Mouse (Mus musculus) left cerebral cortex, postnatal 25 days (tissue): ENCODE data around the gene Arhgef40. TPM values are rescaled to one million over a fixed set of nuclear protein-coding genes. Genes with fewer than 3 reads are reported as not detected.

Source experiments
- DNase-seq, 2 experiments: peaks; one replicate each; pipeline ENCODE4 v3.0.0; 2022; ENCODE audit warnings: low spot score in 2 of 2, mixed read lengths in 1 of 2
- intact Hi-C: fragments of 180-260 bp; cut with DNase I; formaldehyde crosslinking; loops from one replicate; pipeline ENCODE4 v1.15.1; 2025
- total RNA-seq, 2 experiments: library from RNA; stranded (reverse); gene quantifications; 2 replicates each; pipeline ENCODE4 v1.2.3; 2021

Arhgef40 gene
- total RNA-seq, result 10 to 100 TPM; 26.3 to 28.5 TPM

DNA sequence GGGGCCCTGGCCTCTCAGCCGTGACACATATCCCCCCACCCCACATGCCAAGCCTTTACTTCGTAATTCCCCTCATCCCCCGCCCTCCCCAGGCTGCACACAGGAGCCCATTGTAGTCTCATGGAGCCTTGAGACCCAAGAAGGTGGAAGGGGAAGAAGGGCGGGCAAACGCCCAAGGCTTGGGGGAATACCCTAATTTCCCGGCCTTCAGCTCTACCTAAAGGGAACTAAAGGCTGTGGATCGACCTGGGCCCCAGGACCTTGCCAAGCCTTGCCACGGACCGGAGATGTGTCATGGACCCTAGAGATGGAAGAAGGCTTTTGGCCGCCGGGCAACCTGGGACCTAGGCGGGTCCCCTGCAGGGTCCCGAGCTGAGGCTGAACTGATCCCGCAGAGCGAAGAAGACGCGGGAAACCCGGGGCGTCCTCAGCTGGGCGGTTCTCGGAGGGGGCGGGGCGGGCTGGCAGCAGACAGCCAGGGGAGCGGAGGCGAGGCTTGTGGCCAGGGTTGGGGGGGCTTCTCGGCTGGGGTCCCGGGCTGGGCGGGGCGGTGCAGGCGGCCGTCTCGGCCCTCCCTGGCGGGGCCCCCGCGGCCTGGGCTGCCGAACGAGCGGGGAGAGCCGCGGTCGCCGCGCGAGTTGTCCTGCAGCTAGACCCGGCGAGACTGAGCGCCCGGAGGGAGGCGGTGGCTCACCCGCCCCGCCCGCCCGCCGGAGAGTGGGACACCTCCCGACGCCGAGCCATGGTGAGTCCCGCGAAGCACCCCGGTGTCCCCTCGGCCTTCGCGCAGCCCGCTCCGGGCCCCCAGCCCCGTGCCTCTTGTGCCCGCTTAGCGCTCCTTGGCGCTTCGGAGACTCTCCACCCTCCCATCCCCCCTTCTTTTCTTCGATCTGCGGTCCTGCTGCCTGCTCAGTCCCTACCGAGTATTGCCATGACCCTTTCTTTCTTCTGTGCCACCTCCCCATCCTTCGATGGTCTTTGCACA is at the start of gene Arhgef40:
TSS of gene Arhgef40 (plus strand) at position 473 of the 985 bp plus-strand sequence.
- DNase-seq, result peak; percentile 61 to 66
- intact Hi-C loops, result loop anchor here (2.0 kb wide), 2 partner anchors 24 to 70 kb away; partner anchors contain the start of gene Ndrg2

DNA sequence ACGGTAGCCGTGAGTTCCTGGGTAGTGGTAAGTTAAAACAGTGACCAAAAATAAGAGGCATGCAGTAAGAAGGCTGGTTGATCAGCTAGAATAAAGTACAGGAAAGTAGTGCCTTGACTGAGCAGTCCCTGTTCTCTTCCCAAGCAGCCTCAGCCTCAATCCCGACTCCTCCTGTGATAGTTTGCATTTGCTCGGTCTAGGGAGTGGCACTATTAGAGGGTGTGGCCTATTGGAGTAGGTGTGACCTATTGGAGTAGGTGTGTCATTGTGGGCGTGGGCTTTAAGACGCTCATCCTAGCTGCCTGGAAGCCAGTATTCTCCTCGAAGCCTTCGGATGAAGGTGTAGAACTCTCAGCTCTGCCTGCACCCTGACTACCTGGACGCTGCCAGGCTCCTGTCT is 45.5 kb upstream of the Arhgef40 start:
- intact Hi-C loops, result no loop called here
- no peak for DNase-seq

DNA sequence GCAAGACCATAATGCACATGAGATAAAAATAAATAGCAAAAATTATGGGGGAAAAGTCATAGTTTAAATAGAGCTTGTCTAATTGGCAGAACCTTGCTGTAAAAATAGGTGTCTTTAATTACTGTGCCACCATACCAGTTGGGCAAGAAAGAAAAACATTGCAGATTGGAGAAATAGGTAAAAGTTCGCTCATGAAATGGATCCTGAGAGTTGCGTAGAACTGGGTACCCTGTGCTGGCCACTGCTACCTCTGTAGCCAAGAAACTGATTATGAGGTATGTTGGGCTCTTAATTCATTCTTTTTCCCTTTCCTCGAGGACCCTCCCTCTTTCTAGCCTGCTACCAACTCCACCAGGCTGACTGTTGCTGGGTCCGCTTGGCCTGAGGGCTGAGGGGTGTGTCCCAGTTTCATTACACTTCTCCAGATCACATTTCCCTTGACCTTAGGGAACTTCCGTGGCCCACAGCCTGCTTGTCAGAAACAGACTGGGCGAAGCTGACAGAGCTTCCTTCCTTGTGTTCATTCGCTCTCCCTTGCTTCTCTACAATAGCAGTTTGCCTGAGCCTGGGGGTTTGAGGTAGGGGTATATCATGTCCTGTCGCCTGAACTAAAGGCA is 43.5 kb upstream of the Arhgef40 start:
- DNase-seq, result no peak
- intact Hi-C loops, result no loop called here

DNA sequence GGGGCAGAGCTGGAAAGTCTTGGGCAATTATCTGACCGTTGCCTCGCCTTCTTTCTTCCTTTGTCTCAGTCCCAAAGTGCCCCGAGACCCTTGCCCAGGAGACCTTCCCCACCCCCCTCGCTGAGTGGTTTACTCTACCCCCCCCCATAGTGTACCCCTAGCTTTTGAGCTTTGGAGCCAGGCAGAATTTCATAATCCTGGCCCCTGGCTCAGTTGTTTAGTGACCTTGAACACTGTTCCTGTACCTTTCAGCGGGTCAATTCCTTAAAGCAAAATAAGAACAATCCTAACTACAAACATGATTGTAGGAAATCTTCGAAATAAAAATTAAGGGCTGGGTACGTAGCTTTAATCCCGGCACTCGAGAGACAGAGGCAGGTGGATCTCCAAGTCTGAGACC is 42.9 kb upstream of the Arhgef40 start:
- DNase-seq, result no peak
- intact Hi-C loops, result no loop called here

DNA sequence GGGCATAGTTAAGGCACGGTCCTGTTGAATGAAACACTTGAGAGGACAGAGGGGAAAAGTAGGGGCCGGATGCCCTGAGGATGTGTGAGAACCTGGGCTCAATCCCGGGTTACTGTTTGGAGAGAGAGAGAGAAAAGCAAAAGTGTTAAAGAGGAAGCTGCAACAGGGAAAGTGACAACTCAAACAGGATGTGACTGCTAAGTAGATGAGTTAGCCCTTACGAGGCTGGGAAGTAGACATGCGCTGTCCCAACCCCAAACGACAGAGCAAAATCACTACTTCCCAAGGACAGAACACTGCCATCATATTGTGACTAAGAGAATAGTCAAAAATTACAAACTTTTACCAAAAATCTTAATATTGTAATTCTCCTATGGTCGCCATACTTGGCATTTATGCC is 42.3 kb upstream of the Arhgef40 start:
- no peak for DNase-seq
- intact Hi-C loops, result no loop called here

DNA sequence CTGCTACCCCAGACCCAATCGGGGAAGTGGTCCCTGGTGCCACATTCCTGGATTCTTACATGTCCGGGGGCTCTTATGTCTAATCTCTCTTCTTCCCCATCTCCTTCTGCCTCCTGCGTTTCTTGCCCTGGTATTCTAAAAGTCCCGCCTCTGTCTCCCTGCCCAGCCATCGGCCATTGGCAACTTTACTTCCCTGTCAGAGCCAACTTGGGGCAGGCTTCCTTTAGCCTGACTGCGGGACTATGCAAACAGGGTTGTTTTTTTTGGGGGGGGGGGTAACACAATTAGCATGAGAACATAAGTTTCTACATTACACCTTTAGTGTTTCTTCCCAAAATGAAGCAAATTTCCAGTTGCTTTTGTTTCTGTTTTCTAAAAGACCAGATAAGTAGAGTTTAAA is 41.2 kb upstream of the Arhgef40 start:
- DNase-seq, result no peak
- intact Hi-C loops, result no loop called here

DNA sequence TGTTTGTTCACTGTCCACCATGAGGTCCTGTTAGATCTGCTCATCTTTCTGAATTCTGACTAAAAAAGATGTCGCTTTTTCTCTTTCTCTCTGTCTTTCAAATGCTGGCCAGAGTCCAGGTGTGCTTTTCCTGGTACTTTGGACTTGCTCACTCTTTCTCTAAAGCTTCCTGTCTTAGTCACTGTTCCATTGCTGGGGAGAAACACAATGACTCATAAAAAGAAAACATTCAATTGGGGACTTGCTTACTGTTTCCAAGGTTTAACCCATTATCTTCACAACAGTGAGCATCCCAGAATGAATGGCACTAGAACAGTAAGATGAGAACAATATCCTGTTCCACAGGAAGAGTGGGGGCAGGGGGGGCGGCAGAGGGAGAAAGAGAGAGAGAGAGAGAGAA is 24.2 kb upstream of the Arhgef40 start:
- no peak for DNase-seq
- intact Hi-C loops, result no loop called here

DNA sequence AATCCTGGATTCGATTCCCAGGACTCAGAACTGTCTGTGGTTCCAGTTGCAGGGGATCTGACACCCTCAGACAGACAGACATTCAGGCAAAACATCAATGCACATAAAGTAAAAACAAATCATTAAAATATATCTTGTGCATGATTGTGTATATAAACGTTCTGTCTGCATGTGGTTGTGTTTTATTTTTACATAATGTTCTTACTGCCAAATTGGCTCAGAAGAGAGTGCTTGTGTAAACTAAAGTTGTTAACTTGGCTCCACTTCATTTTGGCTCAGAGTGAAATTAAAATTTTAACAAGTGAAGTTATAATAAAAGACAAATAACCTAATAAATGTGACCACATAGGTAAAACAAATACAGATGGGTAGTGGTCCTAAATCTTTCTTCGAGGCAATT is 17.1 kb upstream of the Arhgef40 start:
- no peak for DNase-seq
- intact Hi-C loops, result no loop called here

DNA sequence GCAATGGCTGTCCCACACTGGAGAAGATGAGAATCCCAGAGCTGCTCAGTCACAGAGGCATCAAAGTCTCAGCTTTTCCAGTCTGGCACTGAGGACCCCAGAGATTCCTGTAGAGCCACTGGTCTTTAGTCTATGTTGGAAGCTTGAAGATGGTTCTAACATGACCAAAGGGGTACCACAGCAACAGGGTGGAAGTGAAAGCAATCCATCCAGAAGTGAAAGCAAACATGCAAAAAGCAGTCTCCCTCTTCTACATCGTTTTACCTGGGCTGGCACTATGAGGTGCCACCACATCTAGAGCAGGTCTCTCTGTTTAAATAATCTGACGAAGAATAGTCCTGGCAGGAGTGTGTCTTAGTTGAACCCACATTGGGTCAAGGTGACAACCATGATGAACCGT is 5.3 kb upstream of the Arhgef40 start:
- no peak for DNase-seq
- intact Hi-C loops, result no loop called here

DNA sequence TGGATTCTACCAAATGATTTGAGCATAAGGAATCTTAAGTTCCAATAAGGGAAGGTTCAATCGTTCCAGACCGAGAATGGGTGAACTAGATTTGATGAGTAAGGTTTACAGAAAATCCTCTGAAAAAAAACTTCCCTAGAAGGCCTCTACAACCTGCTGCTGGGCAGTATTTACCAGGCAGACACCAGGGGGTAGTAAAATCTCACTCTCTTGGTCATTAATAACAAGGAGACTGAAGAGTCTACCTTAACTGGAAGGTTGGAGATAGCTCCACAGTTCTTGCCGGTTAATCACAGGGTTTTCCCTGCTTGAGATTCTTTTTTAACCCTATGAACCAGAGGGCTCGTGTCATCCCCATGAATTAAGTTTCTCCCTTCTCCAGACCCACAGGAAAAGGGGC is 1.3 kb upstream of the Arhgef40 start:
- intact Hi-C loops, result no loop called here
- DNase-seq, result no peak

DNA sequence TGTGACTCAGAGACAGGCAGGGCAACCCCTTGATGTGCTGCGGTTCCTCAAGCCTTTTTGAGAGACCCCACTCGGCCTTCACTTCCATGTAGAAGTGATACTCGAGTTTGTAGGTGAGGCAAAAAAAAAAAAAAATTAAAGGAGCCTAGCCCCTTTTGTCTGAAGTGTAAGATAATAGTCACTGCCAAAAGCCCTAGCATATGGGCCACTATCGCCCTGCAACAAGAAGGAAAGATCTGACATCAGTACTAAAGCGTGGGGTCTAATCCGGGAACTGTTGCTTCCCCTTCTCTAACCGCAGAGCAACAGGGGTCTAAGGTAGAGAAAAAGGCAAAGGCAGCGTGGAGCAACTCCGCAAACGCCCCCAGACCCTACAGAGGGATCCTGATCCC is 668 bp upstream of the Arhgef40 start:
- intact Hi-C loops, result loop anchor here (2.0 kb wide), 2 partner anchors 25 to 69 kb away; partner anchors contain the start of gene Ndrg2
- DNase-seq, result no peak

DNA sequence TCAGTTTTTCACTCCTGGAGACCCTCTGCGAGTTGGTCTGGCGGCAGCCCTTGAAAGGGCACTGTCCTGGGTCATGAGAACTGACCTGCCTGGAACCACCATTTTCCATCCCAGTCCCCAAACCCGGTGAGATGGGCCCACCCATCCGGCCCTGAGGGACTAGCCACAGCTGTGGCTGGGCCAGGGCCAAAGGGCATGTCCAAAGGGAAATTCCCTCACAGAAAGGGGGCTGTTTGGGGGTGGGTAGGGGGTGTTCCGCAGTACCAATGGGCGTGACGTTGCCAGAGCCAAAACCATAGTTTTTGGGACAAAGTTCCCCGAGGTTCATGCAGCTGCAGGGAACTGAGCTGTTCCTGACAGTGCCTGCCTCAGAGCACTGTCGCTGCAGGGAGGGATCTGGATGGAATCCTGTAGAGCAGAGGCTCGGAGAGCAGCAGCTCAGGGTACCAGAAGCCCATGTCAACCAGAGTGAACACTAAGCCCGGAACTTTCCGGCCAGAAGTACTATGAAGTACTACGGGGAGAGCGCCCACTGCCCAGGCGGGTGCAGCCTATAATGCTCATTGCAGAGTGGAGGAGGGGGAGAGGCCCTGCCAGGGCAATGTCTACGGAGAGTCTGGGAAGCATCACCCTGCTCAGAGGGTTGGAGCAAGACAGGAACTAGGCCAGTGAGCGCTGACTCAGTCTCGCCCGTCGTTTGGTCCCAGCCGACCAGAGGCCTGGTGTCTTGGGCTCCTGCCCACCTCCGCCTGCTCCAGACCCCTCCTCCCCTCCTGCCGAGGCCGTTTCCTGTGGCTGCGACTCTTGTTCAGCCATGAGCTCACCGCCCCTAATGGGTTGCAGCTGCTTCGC is 1.0 kb downstream of the Arhgef40 start:
- intact Hi-C loops, result loop anchor here (2.0 kb wide), 2 partner anchors 23 to 71 kb away; partner anchors contain the start of gene Ndrg2
- peak; percentile 60 to 78 for DNase-seq

DNA sequence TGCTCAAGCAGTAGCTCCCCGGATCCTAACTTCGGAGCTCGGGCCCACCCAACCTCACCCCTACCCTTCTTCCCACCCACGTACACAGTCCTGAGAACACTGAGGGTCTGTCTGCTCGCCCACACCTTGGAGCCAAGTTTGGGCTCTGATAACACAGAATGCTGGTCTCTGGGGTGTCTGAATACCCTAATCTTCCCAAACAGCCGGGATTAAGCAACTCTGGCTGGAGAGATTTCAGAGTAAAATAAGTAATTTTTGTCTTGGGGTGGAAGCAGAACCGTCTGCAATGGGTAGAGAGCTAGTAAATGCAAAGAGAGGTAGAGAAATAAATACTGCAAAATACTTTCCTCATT is 1.6 kb downstream of the Arhgef40 start:
- intact Hi-C loops, result no loop called here
- DNase-seq, result no peak

DNA sequence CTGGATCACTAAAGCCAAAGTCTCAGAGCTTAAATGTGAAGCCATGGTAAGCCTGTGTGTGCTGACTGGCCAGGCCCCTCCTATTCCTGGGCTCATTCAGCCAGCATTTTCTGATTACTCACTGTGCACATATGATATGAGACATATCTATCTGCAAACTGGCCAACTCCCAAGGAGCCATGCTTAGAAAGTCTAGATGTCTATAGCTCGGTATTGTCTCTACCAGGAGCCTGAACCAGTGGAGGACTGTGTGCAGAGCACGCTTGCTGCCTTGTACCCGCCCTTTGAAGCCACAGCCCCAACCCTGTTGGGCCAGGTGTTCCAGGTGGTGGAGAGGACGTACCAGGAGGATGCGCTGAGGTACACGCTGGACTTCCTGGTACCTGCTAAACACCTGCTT is 2.7 kb downstream of the Arhgef40 start:
- no peak for DNase-seq
- intact Hi-C loops, result no loop called here

DNA sequence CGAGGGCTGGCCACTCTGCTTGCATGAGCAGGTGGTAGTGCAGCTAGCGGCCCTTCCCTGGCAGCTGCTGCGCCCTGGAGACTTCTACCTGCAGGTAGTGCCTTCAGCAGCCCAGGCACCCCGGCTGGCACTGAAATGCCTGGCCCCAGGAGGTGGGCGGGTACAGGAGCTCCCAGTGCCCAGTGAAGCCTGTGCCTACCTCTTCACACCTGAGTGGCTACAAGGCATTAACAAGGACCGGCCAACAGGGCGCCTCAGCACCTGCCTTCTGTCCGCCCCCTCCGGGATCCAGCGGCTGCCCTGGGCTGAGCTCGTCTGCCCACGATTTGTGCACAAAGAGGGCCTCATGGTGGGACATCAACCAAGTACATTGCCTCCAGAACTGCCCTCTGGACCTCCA is 4.2 kb downstream of the Arhgef40 start:
- DNase-seq, result no peak
- intact Hi-C loops, result no loop called here

DNA sequence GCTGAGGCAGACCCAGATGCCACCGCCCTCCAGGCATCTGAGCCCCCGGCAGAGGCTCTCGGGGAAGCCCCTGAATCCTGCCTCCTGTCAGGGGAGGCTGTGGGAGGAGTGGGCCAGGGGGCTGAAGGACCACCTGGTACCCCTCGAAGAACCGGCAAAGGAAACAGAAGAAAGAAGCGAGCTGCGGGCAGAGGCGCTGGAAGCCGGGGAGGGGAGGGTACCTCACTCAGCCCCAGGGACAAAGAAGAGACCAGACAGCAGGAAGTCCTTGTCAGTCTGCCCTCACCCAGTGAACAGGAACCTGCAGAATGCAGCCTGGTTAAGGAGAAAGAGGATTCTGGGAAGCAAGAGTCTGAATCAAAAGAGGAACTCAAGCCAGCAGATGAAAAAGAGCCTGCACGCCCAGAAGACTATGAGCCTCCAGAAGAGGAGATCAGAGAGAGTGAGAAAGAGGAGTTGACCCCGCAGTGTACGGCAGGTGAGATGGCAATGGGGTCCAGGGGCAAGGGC is 5.0 kb downstream of the Arhgef40 start:
- no peak for DNase-seq
- intact Hi-C loops, result no loop called here

DNA sequence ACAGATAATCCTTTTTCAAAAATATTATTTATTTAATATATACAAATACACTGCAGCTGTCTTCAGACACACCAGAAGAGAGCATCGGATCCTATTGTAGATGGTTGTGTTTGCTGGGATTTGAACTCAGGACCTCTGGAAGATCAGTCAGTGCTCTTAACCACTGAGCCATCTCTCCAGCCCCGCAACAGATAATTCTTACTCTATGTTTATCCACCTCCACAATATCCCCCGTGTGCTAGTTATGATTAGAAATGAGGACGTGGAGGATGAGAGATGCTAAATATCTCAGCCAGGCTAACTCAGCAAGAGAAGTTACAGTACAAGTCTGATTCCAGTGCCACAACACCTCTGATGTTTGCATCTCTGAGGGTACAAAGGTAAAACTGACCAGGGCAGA is 9.9 kb downstream of the Arhgef40 start:
- no peak for DNase-seq
- intact Hi-C loops, result no loop called here

DNA sequence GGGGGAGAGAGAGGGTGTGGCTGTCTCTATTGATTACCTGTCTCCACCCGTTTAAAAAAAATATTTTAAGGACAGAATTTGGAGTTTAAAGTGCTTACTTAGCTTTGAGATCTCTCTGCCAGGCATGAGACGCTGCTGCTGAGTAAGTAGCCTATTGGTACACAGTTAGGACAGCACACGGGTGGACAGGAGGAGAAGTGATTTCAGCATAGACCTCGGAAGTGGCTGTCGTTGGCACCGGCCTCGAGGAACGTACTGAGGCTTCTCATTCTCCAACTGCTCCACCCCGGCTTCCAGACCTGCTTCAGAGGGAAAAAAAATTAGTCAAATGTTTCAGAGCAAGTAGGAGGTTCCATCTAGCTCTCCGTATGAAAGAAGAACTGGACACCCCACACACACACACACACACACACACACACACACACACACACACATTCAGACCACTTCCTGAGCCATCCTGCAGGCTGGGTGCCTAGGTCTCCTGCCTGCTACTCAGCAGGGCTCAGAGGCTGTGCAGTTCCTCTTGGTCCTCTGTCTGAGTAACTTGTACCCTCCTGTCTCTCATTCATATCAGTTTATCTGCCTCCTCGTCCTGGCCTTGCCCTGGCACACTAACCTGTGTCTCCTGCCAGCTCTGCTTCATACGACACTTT is 10.8 kb downstream of the Arhgef40 start:
- DNase-seq, result no peak
- intact Hi-C loops, result no loop called here

DNA sequence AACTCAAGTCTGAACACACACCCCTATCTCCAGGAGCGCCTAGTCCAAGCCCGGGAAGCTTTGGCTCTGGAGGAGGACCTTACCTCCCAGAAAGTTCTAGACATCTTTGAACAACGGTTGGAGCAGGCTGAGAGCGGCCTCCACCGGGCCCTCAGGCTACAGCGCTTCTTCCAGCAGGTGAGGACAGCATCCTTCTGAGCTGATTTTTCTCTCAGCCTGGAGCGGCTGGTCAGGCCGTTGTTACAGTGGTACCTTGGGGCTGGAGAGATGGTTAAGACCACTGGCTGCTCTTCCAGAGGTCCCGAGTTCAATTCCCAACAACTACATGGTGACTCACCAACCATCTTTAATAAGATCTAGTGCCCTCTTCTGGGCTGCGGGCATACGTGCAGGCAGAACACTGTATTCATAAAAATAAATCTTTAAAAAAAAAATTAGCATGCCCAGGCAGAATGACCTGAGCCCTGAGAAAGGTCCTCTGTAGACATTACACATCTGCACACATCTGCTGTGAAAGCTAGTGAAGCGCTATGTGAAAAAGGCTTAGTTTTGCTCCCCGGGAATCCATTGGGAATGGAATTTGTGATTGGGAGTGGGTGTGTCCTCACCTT is 11.8 kb downstream of the Arhgef40 start:
- intact Hi-C loops, result no loop called here
- no peak for DNase-seq
